Mouse (Mus musculus): ENCODE results near the gene Wfdc17. TPM values are rescaled to one million over a fixed set of nuclear protein-coding genes. Genes with fewer than 3 reads are reported as not detected.

Gene Wfdc17
- 0.30 and 0.68 TPM in 2 replicates for polyA plus RNA-seq (2012)

GRCm38 (mm10) chr11:83703705-83704104 is at the start of gene Wfdc17:
Gene Wfdc17 (plus strand): TSS chr11:83703991.

DNA sequence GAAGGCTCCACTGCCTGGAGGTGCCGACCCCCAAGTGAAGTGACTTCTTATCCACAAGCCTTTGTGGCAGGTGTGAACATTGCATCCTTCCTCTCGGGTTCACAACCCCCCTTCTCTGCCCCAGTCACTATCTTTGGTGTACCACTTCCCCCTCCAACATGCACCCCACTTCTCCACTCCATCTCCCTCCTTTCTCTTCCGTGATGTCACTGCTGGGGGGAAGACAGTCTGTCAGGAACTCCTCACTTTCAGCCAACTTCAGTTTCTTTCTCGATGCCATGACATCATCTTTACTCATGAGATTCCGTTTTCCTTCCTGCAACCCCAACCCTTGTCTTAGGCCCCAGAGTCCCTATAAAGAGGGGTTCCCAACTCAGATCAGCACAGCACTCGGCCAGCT is 41.6 kb upstream of the Wfdc17 start, which contains the start of gene Ccl4:
TSS of gene Ccl4 (plus strand) at position 381 of the 400 bp plus-strand sequence.

DNA sequence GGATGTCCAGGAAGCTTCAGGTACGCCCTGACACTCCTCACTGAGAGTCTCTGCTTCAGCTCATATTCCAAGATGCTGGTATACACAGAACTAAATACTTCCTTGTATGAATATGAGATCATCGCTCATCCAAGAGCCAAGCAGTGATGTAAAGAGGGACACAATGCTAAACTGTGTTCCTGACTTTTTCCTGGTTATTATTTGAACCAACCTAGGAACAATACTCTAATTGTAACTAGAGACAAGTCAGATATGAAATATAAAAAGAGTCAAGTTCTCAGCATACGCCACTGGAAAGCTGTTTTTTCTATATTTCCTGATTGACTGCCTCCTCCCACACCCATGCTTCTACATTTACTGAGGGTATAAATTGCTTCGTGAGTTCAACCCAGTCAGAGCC is 4.9 kb downstream of the Wfdc17 start, which contains the start of gene Wfdc18:
TSS of gene Wfdc18 (plus strand) at position 301 of the 400 bp plus-strand sequence.

GRCm38 (mm10) chr11:83746681-83747080 is 42.9 kb downstream of the Wfdc17 start, which contains the start of gene Wfdc21:
Gene Wfdc21 (plus strand): TSS chr11:83746940.

GRCm38 (mm10) chr11:83753581-83754181 is 49.9 kb downstream of the Wfdc17 start, which contains the start of gene Heatr6:
Gene Heatr6 (plus strand): TSS chr11:83753696.

Other genes with a start within 250 kb of the Wfdc17 start
- gene Mmp28, start 240.9 kb upstream of the Wfdc17 start, polyA plus RNA-seq (2012), result 6.5 and 12.1 TPM in 2 replicates
- gene Taf15, start 230.9 kb upstream of the Wfdc17 start, polyA plus RNA-seq (2012), result 184 and 301 TPM in 2 replicates
- gene Heatr9, start 181.8 kb upstream of the Wfdc17 start, polyA plus RNA-seq (2012), result 0.02 TPM in 1 of 2 replicates, not detected in the other
- 15.6 and 16.3 TPM in 2 replicates for gene Ccl5, start 173.5 kb upstream of the Wfdc17 start, polyA plus RNA-seq (2012)
- 4.0 and 6.2 TPM in 2 replicates for gene Ccl9, start 125.4 kb upstream of the Wfdc17 start, polyA plus RNA-seq (2012)
- 5.9 and 13.8 TPM in 2 replicates for gene Ccl6, start 110.9 kb upstream of the Wfdc17 start, polyA plus RNA-seq (2012)
- gene Rpl9-ps1, start 58.4 kb upstream of the Wfdc17 start, polyA plus RNA-seq (2012), result not detected in 2 replicates
- 59.9 and 76.6 TPM in 2 replicates for gene Ccl3, start 54.6 kb upstream of the Wfdc17 start, polyA plus RNA-seq (2012)
- gene Ccl4, start 41.4 kb upstream of the Wfdc17 start, polyA plus RNA-seq (2012), result 13.6 and 17.5 TPM in 2 replicates
- not detected in 2 replicates for gene Wfdc18, start 5.0 kb downstream of the Wfdc17 start, polyA plus RNA-seq (2012)
- 3.1 and 7.6 TPM in 2 replicates for gene Wfdc21, start 42.9 kb downstream of the Wfdc17 start, polyA plus RNA-seq (2012)
- gene Heatr6, start 49.7 kb downstream of the Wfdc17 start, polyA plus RNA-seq (2012), result 6.7 and 7.6 TPM in 2 replicates
- gene Hnf1b, start 146.1 kb downstream of the Wfdc17 start, polyA plus RNA-seq (2012), result 0.55 TPM in 1 of 2 replicates, not detected in the other
- gene Ddx52, start 238.1 kb downstream of the Wfdc17 start, polyA plus RNA-seq (2012), result 2.1 and 2.6 TPM in 2 replicates